Mouse (Mus musculus) lung, adult 18-20 months (tissue): ENCODE results near the gene Ppm1h.

Experiments used
- DNase-seq, 2 experiments: peaks; one replicate each; pipeline ENCODE4 v3.0.0; 2022; ENCODE audit warnings: mixed read lengths in 2 of 2

Ppm1h gene

DNA sequence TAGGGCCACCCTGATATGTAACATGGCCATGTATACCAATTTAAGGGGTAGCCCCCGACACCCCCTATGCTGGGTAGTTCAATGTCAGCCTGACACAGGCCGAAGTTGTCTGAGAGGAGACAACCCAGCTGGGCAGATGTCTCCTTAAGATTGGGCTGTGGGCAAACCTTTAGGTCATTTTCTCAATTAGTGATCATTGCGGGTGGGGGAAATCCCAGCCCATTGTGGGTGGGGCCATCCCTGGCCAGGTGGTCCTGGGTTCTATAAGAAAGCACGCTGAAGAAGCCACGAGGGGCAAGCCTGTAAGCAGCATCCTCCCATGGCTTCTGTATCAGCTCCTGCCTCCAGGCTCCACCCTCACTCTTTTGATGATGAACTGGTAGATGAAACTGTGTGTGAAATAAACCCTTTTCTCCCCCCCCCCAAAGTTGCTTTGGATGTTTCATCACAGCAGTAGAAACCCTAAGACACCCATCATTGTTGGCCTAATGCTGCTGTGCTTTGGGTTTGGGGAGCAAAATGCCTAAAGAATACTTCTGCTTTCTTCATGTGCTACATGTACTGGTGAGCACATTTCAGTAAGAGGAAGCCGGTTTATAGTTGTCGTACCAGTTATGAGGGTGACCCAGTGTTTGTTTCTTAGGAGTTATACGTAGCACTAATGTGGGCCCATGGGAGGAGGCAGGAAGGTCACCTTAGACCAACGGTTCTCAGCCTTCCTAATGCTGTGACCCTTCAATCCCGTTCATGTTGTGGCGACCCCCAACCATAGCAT lies 68.8 kb downstream of the Ppm1h start:
- no peak for DNase-seq

DNA sequence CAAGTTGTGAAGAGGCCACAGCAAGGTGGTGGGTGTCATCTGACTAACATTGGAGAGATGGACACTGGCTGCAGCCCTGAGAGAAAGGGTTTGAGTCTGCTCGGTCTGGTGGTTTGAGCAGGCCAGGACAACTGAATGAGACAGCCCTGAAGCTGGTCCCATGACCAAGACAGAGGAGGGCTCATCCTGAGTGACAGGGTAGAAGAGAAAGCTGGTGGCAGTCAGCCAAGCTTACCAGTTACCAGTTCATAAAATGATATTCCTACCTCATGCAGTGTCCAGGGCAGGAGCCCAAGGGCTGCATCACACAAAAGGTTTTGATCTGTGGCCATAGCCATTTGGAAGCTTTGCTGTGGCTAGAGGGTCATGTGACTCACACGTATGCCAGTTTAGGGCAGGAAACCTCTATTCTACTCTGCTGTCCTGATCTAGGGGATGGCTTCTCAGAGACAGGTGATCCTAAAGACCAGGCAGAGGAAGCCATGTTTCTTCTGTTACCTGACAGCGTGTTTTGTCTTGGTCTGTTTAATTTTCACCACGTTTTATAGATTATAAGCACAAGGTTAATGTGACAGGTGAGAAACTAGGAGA lies 69.9 kb downstream of the Ppm1h start:
- no peak for DNase-seq

DNA sequence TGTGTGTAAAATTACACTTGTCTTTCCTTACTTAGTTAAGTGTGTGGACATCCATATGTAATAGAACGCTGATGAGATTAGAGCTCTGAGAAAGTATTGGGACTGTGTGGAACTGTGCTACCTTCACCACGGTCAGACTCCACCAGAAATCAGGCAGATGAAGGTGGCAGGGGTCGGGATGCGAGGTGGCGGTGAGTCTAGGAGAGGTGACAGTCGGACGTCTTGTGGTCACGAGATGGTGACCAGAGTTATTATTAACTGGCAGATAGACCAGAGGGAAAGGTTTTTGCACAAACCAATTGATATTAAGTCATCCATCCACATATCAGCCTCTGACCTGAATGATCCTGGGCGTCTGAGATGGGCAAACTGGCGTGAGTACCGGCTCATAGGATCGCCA lies 70.5 kb downstream of the Ppm1h start:
- DNase-seq, result no peak

DNA sequence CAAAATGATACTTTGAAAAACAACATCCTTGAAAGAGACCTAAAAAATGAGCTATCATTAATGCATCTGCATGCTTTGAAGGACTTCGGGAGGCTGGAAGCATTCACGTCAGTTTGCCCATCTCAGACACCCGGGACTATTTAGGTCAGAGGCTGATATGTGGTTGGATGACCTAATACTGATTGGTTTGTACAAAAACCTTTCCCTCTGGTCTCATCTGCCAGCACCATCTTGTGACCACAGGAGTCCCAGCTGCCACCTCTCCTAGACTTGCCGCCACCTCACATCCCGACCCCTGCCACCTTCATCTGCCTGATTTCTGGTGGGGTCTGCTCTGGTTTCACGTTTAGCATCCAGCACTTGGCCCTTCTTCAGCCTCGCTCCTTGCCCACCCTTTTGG lies 71.3 kb downstream of the Ppm1h start:
- no peak for DNase-seq

DNA sequence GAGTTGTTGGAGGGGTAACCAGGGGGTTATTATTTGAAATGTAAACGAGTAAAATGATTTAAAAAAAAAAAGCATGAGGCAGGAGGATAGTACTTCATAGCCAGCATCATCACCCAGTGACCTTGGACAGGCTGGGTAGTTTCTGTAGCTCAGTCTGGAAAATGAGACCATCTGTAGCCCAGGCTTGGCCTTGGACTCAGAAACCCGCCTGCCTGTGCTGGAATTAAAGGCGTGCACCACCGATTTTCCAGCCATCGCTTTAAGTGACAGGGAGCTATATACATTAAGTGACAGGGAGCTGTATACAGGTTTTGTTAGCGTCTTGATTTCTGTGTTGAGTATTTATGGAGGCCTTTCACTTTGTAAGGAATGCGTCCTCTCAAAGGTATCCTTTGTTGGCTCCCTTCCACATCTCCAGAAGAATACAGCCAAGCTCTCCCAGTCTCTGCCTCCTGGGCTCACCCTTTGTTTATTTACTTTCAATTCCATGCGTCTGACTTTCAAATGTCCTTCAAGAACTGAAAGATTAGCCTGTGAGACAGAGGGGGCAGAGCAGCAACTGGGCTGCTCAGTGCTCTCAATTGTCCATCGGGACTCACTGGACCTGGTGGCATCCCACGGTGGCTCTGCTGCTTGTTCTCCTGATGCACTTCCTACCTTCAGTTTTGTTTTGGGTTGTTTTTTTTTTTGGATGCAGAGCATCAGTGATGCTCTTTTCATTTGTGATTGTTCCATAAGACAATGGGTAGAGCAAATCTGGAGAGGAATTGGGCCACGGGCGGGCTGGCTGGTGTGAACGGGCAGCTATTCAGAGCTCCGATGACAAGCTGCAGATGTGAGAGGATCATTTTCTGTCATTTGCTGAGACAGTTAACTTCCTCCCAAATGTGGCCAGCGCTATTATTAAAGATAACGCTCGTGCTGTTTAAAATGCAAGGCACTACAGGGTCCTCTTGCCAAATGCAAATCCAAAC lies 74.7 kb downstream of the Ppm1h start:
- DNase-seq, result no peak

DNA sequence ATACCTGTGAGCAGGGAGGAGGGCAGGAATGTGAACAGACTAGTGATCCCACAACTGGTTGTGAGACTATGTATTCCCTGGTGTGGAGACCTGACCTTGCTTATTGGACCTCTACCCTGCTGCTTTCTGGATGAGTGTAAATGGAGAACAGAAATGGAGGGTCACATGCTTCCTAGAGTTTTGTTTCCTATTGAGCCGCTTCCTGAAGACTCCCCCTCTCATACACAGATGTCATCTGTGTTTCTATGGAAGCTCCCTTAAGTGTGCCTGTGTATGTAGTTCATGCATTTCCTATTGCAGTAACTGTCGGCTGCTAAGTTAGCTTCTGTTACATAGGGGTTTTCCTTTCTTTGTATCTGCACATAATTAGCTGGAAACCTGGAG lies 75.4 kb downstream of the Ppm1h start:
- no peak for DNase-seq

DNA sequence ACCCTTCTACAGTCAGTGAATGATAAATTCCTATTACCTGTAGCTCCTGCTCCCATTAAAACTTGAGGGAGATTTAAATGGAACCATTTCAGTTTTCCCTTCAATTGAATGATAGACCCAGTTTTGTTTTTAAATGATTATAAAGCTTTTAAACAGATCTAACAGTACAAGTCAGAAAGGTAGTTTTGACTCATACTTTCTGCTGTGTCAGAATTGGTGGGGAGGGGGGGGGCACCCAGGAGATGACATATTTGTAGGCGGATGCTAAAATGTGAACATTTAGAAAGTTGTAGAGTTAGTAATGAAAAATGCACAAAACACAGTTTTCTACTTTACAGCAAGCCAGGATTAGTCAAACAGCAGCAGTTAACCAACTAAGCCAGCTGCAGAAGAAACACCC lies 76.4 kb downstream of the Ppm1h start:
- no peak for DNase-seq

DNA sequence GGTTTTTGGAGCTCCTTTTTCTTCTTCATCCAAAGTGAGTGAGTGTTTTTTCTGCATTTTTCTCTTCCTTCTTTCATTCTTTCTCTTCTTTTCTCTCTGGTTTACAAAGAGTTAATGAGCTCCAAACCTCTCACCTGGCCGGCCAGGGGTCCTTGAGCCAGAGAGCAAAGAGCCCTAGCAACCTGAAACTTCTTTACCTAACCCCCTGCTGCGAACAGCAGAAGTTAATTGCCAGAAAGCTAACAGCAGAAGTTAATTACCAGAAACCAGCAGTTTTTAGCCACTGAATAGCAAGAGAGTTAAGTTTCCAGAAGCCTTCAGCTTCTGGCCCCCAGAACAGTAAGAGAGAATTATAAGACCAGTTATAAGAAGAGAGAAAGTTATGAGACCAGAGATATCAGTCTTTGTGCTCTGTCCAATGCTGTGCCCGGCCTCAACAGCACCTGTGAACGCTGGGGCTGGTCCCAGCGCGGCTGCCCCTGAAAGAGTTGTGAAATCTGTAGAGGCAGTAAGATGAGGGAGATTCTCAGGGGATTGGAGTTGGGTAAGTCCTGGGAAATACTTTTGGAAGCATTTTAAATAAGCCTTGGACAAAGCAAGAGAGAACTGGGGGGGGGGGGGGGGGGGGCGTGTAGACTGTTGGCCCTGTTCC lies 78.4 kb downstream of the Ppm1h start:
- DNase-seq, result peak in 1 of 2 experiments; percentile 16

DNA sequence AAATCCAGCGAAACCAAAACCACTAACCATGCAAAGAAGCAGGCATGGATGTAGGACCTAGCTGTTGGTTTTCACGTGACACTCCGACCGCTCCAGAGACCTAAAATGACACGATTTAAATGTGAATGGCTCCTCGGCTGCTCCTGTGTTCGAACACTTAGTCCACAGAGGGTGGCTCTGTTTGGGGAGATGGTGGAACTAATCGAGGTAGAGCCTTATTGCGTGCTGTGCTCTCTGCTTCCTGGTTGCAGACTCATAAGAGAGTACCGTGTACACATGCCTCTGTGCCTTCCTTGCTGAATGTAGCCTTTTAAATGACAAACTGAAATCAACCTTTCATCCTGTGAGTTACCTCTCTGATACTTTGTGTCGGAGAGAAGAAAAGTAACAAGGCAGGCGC lies 79.2 kb downstream of the Ppm1h start:
- DNase-seq, result no peak

DNA sequence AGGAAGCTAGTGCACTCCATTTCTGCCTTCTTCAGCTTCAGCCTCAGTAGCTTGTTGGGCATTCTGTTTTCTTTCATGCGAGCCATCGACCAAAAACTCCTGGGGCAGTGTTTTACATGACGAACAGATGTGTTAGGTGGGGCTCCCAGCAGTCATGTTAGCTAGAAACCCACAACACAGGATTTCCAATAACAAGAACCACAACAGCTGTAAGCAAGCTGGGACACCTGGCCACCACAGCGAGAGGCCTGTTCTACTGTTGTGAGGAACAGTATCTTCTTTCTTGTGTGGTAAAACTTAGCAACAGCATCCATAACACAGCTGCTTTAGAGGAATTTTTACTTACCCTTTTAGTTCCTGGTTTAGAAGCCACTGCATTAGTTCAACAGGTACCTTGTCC lies 79.8 kb downstream of the Ppm1h start:
- no peak for DNase-seq

DNA sequence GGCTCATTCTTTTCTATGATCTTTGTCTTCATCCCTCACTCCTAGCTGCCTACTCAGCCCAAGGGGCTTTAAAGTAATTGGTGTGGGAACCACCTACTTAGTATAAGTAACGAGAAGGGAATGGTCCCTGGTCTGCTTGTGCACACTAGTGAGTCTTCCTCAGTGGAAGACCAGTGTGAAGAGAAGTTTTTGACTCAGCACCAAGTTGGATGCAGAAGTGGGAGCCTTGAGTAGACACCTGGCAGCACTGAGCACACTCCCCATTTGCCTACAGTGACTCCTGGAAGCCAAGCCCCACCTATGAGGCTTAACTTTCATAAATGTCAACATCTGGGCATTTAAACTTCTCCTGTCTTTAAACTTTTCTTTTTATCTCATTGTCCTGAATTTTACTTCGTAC lies 81.2 kb downstream of the Ppm1h start:
- DNase-seq, result no peak

DNA sequence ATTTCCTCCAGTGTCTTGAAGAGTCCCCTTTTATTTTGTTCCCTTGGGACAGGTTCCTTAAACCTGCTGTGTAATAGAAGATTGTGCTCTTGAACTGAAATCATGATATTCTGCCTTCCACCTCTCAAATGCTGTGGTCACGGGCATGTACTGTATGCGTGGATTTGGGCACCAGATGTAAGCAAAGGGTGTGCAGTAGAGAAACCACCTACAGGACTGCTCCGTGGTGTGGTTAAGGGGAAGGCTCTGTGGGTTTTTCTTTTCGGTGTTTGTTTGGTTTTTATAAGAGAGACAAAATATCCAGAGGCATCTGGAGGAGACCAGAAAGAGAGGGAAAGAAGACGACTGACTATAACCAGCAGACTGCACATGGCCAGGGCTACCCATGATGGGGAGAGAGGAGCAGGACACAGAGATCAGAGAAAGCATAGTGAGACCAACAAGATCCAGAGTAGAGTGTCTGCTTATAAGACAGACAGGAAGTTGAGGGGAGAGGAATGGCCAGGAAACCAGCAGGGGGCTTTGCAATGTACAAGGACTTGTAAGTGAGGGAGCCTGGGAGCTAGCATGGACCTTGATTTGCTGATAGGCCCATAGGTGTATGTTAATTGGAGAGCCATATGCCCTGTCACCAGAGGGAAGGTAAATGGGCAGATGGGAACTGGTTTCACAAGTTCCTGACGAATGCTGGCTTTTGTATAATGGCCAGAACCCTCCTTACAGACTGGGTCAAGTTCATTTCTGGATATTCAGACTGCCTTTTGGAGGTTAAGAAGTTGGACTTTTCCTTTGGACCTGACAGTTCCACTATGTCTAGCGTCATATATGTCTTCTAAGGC lies 82.1 kb downstream of the Ppm1h start:
- DNase-seq, result no peak

DNA sequence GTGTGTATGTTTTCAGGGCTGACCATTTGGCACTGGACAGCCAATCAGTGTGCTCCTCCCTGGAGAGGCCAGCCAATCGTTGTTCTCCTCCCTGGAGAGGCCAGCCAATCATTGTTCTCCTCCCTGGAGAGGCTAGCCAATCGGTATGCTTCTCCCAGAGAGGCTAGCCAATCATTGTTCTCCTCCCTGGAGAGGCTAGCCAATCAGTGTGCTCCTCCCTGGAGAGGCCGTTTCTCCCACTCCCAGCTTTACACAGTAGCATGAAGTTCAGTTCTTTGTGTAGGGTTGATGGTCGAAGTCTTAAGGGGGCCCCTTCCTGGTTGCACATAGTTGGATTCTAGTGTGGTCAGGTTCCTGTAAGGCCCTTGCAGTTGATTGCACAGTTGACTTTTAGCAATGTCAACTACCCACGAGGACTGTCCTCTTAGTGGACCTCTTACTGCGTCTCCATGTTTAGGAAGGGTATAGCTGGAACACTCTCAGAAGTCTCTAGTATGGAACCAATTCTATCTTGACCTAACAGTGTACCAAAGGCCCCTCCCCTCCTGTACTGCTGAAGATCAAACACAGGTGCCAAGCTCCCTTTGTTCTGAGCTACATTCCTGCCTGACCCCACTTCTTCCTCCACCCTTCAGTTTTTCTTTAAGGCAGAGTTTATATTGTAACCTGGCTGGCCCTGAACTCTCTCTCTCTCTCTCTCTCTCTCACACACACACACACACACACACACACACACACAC lies 84.4 kb downstream of the Ppm1h start:
- DNase-seq, result no peak

DNA sequence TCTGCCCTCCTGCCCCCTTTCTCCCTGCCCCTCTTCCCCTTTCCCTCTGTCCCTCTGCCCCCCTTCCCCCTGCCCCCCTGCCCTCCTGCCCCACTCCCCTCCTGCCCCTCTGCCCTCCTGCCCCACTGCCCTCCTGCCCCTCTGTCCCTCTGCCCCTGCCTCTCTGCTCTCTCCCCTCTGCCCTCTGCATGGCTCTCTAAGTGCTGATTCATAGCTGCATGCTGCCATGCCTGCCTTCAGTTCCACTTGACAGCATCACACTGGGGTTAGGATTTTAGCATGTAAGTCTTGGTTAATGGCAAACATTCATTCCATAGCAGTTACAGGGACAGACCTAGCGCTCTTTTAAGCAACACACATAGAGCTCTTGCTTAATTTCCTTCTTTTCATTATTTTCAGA lies 85.0 kb downstream of the Ppm1h start:
- DNase-seq, result no peak

DNA sequence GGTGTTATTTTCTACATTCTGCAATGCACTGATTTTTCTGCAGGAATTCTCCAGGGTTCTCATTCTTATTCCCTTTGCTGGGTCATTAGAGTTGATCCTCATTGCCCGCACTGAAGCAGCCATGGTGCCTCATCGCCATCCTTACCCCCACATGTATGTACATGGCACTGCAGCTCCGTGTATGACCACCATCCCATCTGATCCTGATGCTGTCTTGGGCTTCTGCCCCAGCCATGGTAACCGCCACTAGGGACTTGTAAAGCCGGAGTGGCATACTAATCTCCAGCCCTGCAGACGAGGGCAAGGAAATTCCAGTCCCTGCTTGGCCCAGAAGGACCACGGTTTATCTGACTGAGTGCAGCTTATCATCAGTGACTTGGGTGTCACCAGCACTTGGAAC lies 86.1 kb downstream of the Ppm1h start:
- DNase-seq, result no peak

DNA sequence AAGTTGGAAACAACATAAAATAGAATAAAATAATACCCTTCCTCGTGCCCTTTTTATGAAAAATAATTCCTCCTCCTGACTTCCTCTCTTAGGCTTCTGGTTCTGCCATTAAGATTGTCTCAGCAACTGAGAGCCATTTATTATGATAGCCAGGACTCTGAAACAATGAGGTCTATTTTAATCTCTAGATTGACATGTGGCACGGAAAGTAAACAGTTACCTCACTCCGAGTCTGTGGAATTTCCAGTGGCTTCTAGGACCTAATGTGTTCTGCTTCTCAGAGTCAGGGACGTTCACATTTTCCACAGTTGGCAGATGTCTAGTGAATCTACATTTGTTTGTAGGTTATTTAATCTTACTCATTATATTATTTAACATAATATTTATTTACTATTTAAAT lies 87.0 kb downstream of the Ppm1h start:
- peak in 1 of 2 experiments; percentile 13 for DNase-seq

DNA sequence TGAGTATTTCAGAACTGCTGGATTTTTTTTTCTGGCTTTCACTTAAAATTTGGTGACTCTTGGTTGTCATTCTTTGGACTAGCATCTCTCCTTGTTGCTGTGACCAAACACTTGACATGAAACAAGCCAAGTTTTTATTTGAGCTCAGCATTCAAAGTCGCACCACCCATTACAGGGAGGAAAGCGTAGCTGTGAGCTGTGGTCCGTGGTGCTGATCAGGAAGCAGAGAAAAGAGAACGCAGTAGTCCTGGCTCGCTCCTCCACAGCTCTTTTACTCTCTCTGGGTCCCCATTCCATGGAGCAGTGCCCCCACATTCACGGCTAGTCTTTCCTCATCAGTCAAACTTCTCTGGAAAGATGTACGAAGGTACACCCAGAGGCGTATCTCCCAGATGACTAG lies 87.4 kb downstream of the Ppm1h start:
- no peak for DNase-seq

DNA sequence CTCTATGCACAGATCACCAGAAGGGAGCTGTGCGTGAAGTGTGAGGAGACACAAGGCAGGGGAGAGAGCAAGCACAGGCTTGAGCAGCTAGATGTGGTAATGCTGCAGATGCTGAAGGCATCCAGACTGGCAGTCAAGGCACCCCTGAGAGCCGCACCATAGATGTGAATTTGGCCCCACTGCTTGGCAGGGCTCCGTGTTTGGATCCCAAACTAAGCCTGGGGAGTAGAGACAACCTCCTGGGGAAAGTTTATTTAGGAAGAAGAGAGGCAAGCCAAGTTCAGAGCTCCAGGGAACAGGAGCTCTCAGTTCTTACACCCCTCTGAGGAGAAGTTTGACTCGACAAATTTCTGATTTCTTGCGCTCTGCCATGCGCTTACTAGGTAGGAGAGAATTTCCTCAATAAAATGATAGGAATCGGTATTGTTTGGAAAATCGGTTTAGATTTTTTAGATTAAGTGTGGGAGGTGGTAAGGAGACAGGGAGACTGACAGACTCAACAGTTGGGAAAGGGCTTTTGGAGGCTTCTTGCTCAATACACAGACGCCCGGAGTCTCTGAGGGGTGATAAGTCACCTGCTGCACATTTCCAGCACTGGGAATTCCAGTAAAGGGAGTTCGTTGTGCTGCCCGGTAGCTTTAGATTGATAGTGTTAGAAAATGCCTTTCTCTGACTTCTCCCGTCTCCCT lies 89.8 kb downstream of the Ppm1h start:
- DNase-seq, result no peak

DNA sequence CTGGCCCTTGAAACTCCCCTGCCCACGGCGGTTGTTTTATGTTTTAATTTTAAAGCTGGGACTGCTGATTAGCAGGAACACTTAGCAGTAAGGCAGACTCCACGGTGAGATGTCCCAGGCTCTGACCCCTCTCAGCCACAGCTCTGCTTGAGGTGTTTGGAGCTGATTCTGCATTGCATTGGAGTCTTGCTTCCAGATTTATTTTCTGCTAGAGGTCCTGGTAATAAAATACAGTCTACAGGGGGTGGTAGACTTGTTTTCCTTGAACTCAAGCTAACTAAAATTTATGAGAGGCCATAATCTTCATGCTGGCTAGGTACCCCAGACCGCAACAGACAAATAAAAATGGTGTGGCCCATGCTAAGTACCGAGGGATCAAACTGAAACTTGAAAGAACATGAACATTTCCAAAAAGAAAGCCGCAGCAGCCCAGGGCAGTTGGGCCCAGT lies 90.4 kb downstream of the Ppm1h start:
- DNase-seq, result no peak

DNA sequence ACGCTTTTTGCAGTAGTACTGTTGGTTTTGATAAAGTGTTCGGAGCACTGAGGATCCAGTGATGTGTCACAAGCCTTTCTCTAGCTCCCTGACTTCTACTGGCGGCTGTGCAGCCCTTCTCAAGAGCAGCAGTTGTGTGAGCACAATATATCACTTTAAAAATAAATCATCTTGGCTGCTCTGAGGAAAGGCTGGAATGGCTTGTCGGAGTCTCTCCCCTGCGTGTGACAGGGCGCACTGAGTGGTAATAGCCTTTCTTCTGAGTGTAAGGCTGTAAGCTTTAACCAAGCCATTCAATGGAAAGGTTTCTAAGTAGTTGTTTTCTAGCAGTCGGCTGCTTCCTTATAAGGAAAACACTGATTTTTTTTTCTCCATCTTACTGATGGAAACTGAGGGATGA lies 91.8 kb downstream of the Ppm1h start:
- DNase-seq, result no peak

DNA sequence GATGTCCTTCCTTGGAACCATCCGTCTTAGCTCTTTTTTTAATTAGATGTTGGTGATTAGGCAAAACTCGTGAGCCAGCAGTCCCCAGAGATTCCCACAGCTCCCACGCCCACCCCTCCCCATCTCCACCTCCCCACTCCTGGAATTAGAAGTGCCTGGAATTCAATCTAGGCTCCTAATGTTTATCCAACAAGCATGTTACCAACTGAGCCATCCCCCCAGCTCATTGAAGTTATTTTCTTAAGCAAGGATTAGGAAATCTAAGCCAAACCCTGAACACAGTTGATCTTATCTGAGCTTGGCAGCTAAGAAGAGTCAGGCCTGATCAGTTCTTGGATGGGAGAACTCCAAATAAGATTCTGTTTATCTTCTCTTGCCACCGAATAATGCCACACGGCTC lies 92.4 kb downstream of the Ppm1h start:
- no peak for DNase-seq
